ENCODE assay signal across 16 mouse cellular contexts in the genomic region with DNA sequence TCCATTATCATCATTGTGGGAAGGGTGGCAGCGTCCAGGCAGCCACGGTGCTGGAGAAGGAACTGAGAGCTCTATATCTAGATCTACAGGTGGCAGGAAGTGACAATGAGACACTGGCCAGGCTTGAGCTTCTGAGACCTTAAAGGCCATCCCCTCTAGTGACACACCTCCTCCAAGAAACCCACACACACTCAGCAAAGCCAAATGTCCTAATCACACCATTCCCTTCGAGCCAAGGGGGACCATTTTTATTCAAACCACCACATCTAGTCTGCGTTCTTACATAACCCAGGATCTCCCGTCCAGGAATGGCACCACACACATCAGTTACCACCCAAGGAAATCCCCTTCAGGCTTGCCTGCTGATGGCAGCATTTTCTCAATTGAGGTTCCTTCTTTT. TPM values are rescaled to one million over a fixed set of nuclear protein-coding genes. Genes with fewer than 3 reads are reported as not detected.
"Had no signal": no experiment of that assay in that cellular context is flagged by ENCODE, and none has a peak within 500 bp of the region (broad histone marks: within the 10 kb centered on the region; RNA-seq: fewer than 3 reads in every experiment).

No protein-coding gene starts in this region.

- H3K36me3 ChIP-seq: neural tube, embryonic 13.5 days; neural tube, embryonic 15.5 days; stomach, embryonic 15.5 days had no signal

- H3K4me2 ChIP-seq: neural tube, embryonic 13.5 days; neural tube, embryonic 15.5 days; stomach, embryonic 15.5 days had no signal

- DNase-seq: right cerebral cortex, adult 18-20 months; right cerebral cortex, postnatal 14 days; right cerebral cortex, postnatal 25 days; right cerebral cortex, postnatal 4 days; spleen, adult 18-20 months; thymus, adult 18-20 months; thymus, adult 2 months; thymus, postnatal 14 days; thymus, postnatal 25 days; thymus, postnatal 36 days; thymus, postnatal 4 days had no signal

- H3K9me3 ChIP-seq: neural tube, embryonic 15.5 days; stomach, embryonic 15.5 days had no signal

- H3K9ac ChIP-seq: neural tube, embryonic 13.5 days; neural tube, embryonic 15.5 days; stomach, embryonic 15.5 days had no signal

- H3K4me3 ChIP-seq: neural tube, embryonic 13.5 days; neural tube, embryonic 15.5 days; stomach, embryonic 15.5 days had no signal

- H3K27me3 ChIP-seq: neural tube, embryonic 13.5 days; neural tube, embryonic 15.5 days; stomach, embryonic 15.5 days had no signal

- H3K27ac ChIP-seq: neural tube, embryonic 13.5 days; neural tube, embryonic 15.5 days; stomach, embryonic 15.5 days; stomach, postnatal 0 days had no signal

RNA-seq across cellular contexts. Expression of gene Mettl24, which starts 40.0 kb away (rescaled TPM):
- total RNA-seq: neutrophil, adult 5-6 weeks had no signal
